Mouse (Mus musculus) adipose tissue, adult 10 weeks (tissue): ENCODE measurements around the gene Gas8. TPM values are rescaled to one million over a fixed set of nuclear protein-coding genes. Genes with fewer than 3 reads are reported as not detected.

ENCODE experiments used
- polyA plus RNA-seq: library from polyadenylated mRNA; stranded (reverse); fragments of 350-450 nt; fragmentation: Illumina TruSeq; extraction: RNeasy Lipid Tissue Mini Kit (QIAGEN cat#74804); gene quantifications from one replicate; pipeline ENCODE4 v1.2.3, GENCODE M21; 2014; ENCODE audit warnings: low read depth, low replicate concordance

Gene Gas8
- 17.9 TPM for polyA plus RNA-seq

DNA sequence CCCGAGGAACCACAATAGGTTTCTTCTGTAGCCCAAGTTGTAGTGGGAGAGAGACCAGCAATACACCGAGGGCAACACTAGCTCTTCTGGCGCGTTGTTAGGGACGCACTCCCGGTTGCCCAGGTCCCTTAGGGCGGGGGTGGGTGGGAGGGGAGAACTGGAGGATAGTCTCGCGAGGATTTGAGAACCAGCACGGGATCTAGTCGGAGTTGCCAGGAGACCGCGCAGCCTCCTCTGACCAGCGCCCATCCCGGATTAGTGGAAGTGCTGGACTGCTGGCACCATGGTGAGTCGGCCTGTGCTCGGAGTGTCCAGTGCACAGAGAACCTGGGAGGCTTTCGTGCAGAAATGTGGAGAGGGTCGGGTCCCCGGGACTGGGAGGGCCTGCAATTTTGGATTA lies at the start of gene Gas8:
Gene Gas8, plus strand, starts transcription at position 168 of the 400 bp plus-strand sequence.

DNA sequence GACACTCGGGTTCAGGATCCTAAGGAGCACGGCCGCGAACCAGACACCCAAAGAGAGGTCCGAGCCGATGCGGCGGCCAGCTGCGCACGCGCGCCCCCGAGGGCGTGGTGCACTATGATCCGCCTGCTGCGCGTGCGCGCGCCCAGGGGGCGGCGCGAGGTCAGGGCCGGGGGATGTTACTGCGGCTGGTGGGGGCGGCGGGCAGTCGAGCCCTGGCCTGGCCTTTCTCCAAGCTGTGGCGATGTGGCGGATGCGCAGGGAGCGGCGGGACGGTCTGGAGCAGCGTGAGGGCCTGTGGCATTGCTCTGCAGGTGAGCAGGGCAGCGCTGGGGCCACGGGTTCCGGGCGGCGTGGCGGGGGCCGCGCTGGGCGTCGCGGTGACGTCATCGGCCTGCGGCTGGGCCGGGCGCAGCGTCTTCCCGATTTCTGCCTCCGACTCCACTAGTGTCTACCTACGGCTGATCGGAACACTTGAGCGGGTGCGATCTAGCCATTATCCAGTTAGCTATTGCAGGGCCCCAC lies 40.8 kb upstream of the Gas8 start, which contains the start of gene Afg3l1:
Gene Afg3l1, plus strand, starts transcription at position 167 of the 522 bp plus-strand sequence.

DNA sequence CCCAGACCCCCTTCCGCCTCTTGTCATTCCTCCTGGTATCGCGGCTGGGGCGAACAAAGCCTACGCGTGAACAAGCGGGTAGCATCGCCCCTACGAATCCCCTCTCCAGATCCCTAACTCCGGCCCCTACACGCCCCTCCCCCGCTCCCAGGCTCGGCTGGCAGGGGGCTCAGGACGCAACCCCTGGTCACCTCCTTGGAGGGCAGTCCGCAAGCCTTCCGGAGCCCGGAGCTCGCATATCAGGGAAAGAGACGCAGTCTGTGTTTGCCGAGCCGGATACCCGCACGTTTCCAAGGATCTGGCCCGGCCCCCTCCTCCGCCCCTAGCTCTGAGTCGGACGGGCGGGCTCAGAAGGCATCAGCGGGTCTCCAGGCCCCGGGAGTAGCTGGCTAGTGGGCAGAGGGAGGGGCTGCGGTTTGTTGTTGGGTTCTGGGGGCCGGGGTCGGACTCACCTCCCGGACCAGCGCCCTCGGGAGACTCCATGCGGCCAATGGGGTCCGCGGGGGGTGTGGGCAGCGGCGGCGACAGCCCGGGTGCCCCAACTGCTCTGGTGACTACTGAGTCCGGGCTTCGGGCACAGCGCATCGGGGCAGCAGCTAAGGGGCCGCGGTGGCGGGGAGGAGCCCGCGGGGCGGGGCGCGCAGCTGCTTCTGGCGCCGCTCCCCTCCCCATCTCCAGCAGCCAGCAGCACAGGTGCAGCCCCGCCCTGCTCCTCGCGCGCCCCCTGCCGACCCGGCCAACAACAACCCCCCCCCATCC lies 3.7 kb upstream of the Gas8 start, which contains the start of gene Dbndd1:
Gene Dbndd1, minus strand, starts transcription at position 683 of the 759 bp plus-strand sequence.

Other genes with a start within 250 kb of the Gas8 start
- 42.5 TPM for gene Fanca, start 200.3 kb upstream of the Gas8 start, polyA plus RNA-seq
- gene Spire2, start 186.1 kb upstream of the Gas8 start, polyA plus RNA-seq = 2.4 TPM
- 213 TPM for gene Tcf25, start 145.1 kb upstream of the Gas8 start, polyA plus RNA-seq
- not detected for gene Mc1r, start 111.7 kb upstream of the Gas8 start, polyA plus RNA-seq
- 0.84 TPM for gene Tubb3, start 107.4 kb upstream of the Gas8 start, polyA plus RNA-seq
- 30.5 TPM for gene Def8, start 95.3 kb upstream of the Gas8 start, polyA plus RNA-seq
- gene Afg3l1, start 40.9 kb upstream of the Gas8 start, polyA plus RNA-seq = 27.3 TPM
- 3.1 TPM for gene Dbndd1, start 3.4 kb upstream of the Gas8 start, polyA plus RNA-seq
- 23.0 TPM for gene Rhou, start 135.1 kb downstream of the Gas8 start, polyA plus RNA-seq